Mouse (Mus musculus) erythroid progenitor cell, adult 5-6 weeks (primary cell): ENCODE results near the gene Ttll1. TPM values are rescaled to one million over a fixed set of nuclear protein-coding genes. Genes with fewer than 3 reads are reported as not detected.
"Not testable (repeated sequence)": the region's sequence is repeated elsewhere in the genome, so short reads cannot be mapped to it uniquely, and the experiment has no call there.

Source experiments
- ATAC-seq: replicated peaks from 2 replicates; pipeline ENCODE4 v1.8.0; 2016; ENCODE audit warnings: moderate number of reproducible peaks, mild to moderate bottlenecking, moderate TSS enrichment, inconsistent platforms; ENCODE audit not compliant: poor library complexity, low FRiP score, severe bottlenecking
- total RNA-seq, 2 experiments: library from RNA; stranded (forward) in 1 of 2; stranded (reverse) in 1 of 2; fragments of 150-400 nt in 1 of 2; fragments of 186-747, 209-891 nt in 1 of 2; gene quantifications; 2 replicates each; pipeline versions ENCODE4 v1.2.3 to v1.2.4; 2015 to 2017; ENCODE audit warnings: low replicate concordance in 2 of 2

Ttll1 gene
- total RNA-seq, 2 experiments from 2014 or later, result 0.45 to 7.1 TPM

DNA sequence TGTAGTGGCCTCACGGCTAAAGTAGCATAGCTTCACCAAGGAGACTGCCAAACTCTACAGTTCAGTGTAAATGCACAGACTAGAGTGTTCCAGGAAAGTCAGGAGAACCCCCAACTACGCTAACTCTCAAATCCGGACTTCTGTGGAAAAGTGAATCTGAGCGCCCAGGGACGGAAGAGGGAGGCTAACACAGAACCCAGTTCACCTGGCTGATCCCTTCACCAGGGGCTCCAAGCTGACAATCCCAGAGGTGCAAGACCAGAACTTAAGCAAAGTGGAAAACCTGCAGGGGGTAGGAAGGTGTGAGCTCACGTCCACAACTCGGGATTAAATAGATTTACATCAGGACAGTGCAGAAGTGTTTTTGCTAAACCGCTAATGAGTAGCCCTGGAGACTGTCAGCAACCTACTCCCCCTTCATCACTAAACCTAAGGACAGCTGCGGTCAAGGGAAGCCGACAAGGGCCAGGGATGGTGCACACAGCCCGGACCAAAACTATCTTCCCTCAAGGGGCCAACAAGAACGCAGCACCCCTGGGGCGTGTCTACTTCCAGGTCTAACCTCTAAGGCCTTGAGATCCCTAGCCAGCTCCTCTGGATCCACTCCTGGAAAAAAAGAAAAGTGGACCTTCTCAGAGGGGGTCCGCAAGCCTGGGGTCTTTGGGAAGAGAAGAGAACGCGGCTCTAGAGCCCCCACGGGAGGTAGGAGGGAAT, 47.2 kb downstream of the Ttll1 start:
- peak; percentile 41 for ATAC-seq

DNA sequence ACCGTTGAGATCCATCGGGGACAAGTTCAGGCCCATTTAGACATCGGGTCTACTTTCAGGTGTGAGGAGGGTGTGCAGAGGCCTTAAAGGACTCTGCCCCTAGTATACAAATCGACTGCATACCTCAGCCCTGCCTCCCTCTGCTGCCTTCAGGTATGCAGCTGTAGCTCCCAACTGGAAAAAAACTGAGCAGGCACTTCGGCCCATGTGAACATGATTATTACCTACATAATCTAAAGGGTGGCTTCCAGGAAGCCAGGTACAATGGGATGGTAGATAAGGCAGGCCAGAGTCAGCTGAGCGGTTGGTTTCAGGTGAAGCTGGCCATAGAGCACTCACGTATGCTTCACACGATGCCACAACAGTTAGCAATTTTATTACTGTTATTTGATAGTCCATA, 48.3 kb downstream of the Ttll1 start:
- ATAC-seq, result not testable (repeated sequence)

DNA sequence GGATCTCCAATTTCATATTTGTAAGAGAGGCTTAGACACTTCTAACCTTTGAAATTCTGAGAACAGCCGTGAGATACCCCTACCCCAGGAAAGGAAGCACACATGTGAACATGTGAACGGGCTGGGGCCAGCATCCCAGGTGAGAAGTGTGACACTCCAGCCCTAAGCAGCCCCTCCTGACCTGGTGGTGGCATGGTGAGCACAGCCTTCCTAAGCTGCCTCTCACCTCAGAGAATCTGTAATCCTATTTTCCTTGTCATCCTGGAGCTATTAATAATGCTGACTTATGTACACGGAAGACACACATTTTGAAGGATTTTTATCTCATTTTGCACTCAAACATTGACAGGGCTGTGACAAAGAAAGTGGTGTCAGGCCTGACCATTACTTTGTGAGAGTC, 49.8 kb downstream of the Ttll1 start:
- ATAC-seq, result no peak

DNA sequence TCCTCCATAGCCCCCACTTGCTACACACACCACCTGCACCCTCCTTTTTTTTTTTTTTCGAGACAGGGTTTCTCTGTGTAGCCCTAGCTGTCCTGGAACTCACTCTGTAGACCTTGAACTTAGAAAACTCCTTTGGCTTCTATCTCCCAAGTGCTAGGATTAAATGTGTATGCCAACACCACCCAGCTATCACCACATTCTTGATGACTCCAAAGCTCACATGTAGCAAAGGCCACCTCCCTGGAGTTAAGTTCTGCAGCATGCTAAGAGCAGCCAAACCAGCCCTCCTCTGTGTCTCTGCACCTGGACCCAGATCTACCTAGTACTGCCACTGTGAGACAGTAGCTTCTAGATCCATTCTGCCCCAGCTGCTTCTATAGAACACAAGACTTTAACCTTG, 53.2 kb downstream of the Ttll1 start:
- ATAC-seq, result no peak

DNA sequence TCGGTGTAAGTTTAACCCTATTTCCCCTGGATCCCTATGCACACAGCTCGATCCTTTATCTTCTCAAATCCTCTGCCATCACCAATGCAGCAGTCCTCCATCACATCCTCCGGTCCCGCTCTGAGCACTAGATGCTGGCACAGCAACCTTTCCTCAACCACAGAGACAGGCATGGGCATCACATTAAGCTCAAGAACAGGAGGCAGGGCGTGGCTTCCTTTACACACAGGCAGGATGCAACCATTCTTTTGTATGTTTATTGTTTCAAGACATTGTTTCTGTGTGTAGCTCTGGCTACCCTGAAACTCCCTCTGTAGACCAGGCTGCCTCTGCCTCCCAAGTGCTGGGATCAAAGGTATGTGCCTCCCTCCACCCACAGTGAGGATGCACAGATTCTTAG, 55.1 kb downstream of the Ttll1 start:
- ATAC-seq, result no peak

DNA sequence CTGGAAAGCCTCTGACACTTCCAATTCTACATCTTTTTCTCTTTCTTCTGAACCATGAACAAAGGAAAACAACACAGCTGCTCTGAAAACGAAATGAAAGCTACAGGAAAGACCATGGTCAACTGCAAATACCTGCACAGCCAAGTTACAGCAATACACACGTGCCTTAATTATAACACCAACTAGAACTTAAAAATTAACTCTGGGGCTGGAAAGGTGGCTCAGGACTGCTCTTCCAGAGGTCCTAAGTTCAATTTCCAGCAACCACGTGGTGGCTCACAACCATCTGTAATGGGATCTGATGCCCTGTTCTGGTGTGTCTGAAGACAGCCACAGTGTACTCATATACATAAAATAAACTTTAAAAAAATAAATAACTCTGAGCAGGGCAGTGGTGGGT, 55.7 kb downstream of the Ttll1 start:
- no peak for ATAC-seq

DNA sequence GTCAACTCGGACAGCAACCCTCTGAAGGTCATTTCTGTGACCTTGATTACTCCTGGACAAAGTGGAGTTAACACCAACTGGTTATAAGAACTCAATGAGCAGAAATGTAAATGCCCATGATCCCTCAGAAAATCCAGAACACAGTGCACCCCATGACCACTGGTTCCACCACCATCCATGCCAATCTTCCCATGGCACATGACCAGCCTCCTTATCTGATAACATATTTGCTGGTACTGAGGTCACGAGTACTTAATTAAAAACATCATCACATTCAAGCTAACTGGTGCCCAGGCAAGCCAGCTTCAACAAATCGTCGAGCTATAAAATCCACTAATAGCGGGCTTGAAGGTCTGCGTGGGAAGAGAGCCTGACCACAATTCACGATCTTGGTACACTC, 56.3 kb downstream of the Ttll1 start:
- no peak for ATAC-seq

DNA sequence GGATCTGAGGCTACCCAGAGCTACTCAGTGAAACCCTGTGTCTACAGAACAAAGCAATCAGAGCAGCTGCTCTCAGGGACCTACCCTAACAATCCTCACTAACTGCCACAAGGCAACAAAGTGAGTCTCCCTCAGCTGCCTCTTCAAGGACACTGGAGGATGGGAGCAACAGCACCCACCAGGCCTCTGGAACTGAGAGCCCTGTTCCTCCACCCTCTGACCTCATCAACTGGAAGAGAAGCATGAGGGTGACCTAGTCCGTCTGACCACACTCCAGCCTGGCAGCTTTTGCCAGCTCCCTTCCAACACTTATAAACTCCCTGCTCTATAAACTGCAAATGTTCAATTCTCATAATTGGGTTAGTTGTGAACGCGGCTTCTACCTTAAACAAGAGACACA, 56.8 kb downstream of the Ttll1 start:
- no peak for ATAC-seq

DNA sequence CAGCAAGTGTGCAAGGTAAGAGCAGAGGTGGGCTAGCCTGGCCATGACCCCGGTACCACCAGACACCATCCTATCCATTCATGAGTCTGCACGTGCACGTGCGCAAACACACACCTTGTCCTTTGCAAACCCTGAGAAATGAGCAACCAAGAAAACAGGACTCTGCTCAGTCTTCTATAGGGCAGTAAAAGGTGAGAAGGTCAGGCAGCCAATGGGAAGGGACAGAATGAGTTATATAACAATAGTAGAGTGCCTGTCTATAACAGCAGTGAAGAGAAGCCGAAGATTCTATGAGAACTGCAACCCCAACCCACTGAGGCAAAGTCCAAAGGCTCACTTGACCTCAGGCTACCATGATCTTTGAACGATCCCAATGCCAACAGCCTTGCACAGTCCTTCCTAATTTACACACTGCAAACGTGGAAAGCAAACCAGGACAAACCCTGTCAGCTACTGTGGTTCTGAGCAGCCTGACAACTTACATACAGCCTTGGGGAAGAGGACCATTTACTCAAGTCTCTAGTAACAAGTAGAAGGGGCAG, 58.4 kb downstream of the Ttll1 start:
- ATAC-seq, result no peak

DNA sequence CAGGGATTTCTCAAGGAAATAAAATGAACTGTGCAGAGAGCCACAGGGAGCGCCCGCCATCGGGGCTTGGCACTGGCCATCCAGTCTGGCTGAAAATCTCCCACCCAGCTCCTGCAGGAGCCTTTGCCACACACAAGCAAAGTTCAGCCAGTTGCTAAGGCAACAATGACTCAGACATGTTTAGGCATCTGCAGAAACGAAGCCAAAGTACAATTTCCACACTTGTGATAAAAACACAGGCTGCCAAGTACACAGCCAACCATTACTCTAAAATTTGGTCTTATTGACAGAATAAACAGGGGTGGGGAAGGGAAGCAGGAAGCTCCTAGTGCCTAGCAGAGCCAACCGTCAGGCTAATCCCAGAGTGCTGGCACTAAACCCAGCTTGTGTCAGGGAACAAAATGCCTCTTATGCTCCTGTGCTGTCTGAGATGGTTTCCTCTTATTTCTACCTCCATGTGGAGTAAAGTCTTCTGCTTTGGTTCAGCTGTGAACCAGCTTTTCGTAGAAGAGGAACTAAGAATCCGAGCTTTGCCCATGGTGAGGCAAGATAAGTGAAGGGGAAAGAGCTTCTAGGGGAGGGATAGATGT, 59.0 kb downstream of the Ttll1 start:
- no peak for ATAC-seq

DNA sequence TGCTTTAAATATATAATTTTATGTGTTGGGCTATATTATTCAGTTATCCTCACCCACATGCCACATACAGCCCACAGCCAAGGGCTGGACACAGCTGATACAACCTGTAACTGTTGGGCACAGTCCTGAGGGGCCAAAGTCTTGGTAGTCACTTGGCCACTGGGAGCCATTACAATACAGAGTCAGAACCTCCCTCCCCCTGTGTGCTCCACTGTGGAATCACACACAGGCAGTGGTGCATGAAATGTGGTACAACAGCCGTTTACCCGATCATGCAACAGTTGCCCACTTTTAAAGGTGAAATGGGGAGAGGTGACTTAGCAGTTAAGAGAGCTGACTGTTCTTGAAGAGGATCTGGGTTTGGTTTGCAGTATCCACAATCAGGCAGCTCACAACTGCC, 60.7 kb downstream of the Ttll1 start:
- no peak for ATAC-seq

DNA sequence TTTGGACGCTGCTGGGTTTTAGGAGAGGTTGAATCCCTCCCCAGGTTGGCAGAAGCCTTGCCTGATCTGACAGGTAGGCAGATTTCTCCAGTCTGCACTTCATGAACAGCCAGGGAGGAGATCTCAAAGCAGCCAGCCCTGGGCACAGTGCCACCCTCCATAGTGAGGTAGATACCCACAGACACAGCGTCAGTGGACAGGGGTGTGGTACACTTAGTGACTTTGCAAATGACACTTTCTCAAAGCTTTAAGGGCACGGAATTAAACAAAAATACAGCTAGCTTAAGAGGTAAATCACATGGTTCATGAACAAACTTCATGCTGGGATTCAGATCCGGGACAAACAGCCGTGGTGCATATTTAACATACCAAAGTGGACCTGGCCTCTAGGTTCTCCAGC, 62.0 kb downstream of the Ttll1 start:
- peak; percentile 95 for ATAC-seq

DNA sequence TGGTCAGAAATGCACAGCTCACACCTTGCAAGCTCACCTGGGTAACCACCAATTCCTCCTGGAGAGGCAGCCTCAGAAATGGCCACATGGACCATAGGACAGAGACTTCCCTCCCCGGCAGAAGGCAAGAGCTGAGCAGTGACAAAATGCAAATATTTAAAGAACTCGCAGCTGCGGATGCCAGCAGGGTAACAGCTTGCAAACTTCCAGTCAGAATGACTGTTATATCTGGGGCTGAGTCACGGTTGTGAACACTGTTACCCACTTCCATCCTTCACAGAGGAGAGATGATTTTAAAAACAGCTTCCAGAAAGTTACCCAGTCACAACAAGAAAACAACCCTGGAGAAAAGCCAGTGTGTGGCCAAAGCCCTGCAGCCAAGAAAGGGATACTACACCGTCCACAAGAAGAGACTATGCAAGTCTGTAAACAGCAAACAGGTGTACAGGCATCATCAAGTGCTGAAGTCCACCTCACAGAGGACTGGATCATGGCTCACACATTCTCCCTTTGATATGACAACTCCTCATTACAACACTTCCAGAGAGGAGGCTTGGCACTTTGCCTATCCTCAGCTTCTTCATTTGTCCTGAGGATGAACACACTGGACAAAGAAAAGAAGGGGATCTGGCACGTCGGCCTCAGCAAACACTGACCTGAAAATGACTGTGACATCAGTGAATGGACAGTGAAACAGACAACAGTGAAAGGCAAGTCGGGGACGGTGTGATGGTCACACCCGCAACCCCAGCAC, 62.7 kb downstream of the Ttll1 start:
- ATAC-seq, result no peak

DNA sequence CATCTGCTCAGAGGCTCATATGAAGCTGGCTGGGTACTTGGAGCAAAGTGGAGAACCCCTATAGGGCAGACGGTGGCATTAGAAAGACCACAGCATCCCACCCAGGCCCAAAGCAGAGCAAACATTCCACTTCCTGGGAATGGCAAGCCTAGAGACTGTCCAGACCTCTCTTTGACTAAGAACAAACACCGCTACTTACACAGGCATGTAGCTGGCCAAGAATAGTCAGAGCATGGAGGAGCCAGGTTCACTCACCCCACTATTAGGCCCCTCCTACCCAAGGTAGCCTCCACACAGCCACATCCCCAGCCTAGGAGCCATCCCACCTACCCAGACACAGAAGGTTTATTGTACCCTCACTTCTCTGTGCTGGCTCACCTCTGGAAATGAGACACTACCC, 64.8 kb downstream of the Ttll1 start:
- no peak for ATAC-seq

DNA sequence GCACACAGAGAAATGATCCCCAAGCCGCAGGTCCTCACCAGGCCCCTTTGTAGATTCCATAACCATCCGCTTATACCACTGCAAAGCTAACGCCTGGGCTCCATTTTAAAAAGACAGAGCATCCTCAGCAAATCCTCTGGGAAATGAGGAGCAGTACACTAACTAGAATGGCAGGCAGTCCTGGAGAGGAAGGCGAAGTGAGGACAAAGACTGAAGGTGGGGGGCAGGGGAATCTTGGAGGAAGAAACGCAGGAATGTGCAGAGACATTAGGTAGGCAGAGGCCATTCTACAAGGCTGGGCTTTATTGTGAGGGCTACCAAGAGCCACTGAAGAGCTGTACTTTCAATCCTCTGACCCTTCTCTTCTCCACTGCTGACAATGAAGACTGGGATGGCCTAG, 65.3 kb downstream of the Ttll1 start:
- no peak for ATAC-seq

DNA sequence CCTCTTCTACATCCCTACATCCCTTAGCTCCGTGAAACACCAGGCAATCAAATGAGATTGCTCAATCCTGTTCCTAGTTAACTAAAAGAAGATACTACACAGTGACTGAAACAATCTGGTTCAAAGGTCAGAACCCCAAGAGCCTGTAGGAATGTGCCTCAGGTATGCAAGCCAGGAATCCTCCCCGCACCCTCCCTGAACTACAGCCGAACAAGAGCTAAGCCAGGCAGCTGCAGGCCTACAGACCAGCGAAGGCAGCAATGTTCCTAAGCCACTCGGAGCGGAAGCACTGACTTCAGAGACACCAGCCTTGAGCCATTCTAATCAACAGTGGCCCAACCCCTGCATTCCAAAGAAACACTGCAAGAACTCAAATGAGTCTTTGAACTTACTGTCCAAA, 66.3 kb downstream of the Ttll1 start:
- ATAC-seq, result no peak

DNA sequence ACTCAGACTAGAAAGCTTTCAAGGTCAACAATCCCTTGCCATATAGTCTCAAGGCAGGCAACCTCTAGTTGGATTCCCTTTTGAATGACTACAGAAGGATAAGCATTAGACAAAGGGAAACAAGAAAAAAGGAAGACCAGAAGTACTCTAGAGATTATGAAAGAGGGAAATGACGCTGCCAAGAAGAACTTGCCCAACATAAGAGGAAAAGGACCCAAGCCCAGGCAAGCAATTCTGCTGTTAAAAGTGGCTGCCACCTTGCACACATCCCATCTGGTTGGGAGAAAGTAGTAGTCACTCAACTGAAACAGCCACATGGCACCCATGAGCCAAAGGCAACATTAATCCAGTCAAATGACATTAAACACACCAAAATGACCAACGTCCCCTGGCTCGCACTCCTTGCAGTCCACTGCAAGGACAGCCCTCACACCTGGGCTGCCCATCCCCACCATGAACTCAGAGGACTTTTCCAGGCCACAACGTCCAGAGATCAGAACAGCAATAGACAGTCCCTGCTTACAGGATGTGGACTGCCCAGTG, 68.1 kb downstream of the Ttll1 start:
- no peak for ATAC-seq

DNA sequence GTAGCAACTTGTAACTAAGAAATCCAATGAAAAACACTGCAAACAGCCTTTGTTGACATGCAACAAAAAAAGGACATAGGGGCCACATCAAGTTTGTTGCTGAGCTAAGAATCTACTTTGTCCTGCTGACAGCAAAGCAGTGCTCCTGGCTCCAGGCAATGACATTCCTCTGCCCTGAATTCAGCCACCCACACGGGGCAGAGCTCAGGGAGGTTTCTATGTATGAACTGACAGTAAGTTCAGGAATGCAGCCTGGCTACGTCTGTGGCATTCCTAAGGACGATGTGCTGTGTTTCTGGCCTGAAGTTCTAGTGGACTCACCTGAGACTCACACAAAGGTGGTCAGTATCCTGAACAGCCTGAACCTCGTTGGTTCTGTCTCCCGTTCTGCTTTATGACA, 70.0 kb downstream of the Ttll1 start:
- ATAC-seq, result no peak

DNA sequence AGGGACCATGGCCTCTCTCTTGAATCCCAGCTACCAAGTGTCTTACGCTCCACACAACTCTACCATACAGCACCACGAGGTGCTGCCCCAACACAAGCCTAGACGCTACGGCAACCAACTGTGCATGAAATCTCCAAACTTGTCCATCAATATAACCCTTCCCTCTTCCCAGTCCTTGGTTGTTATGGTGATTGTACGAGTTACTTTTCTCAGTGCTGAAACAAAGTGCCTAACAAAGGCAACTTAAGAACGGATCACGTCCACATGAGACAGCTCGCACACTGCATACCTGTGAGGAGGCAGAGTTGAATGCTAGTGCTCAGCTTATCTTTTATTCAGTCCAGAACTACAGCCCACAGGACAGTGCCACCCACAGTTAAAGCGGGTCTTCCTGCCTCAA, 74.2 kb downstream of the Ttll1 start:
- no peak for ATAC-seq

DNA sequence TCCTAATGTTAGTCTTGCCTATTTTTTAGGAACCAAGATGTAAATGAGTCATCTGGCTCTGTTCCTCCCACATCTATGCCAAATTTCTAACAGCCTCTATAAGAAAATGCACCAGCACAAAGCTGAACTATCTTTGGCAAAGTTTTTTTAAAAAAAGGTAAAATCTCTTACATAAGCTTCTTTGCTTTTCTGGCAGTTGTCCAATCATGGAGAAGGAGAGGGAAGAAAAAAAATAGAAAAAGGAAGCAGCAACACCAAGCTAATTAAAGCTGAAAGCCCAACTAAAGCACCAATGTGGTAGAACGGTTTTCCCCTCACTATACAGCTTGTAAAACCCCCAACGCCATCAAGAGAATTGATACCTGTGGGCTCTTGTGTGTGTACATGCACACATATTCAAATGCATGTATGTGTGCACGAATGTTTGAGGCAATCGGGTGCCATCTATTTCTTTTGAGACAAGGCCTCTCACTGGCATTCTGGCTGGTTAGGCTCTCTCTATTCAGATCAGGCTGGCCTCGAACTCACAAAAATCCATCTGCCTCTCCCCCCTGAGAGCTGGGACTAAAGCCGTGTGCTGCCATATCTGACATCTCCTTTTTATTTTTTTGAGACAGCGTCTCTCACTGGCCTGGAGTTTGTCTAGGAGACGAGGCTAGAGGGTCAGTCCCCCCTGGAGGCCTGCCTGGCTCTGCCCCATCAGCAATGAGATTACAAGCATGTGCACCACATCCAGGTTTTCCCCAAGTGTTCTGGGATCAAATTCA, 75.2 kb downstream of the Ttll1 start:
- no peak for ATAC-seq
